Mouse (Mus musculus) CH12.LX (cell line): ENCODE measurements at regions not wholly inside any gene's neighbourhood (a gene's known extent, or its start where the extent isn't known, plus 50 kb on each side); places are given as distances from the start of the nearest gene placed in this dataset.

Experiments
- DNase-seq: peaks from one replicate; pipeline ENCODE4 v3.0.0-alpha.2; 2013; ENCODE audit errors: extremely low read depth
- H3K27ac ChIP-seq: 2 replicates; pipeline ENCODE4 v1.5.1; 2012; ENCODE audit warnings: low read depth, mild to moderate bottlenecking, control low read depth, moderate library complexity; ENCODE audit not compliant: insufficient read depth
- H3K27me3 ChIP-seq: replicated peaks from 2 replicates; pipeline ENCODE3; 2012; ENCODE audit warnings: inconsistent platforms
- H3K36me3 ChIP-seq, 2 experiments: replicated peaks in 1 of 2; 2 replicates each; pipeline versions ENCODE3 to v1.6.1; 2012; ENCODE audit warnings: inconsistent platforms in 1 of 2, low read length in 1 of 2, mild to moderate bottlenecking in 1 of 2, mixed read lengths in 1 of 2, moderate library complexity in 1 of 2; ENCODE audit not compliant: control insufficient read depth in 1 of 2, insufficient read depth in 1 of 2
- H3K4me1 ChIP-seq, 2 experiments: 2 replicates each; pipeline ENCODE4 v1.6.1; 2012; ENCODE audit warnings: inconsistent platforms in 1 of 2, moderate library complexity in 1 of 2; ENCODE audit not compliant: insufficient read depth in 2 of 2, control insufficient read depth in 1 of 2
- H3K4me2 ChIP-seq: 2 replicates; pipeline ENCODE4 v1.6.1; 2012; ENCODE audit warnings: low read depth, mild to moderate bottlenecking, control low read depth; ENCODE audit not compliant: poor library complexity, insufficient read depth, severe bottlenecking
- H3K4me3 ChIP-seq, 3 experiments: fragments of 150-350 bp in 1 of 3; sonication (generic) in 1 of 3; replicated peaks in 1 of 3; 2 replicates each; pipeline versions ENCODE3 to v1.5.1; 2011 to 2012; ENCODE audit warnings: low read depth in 2 of 3, low read length in 2 of 3, mild to moderate bottlenecking in 2 of 3, moderate library complexity in 2 of 3, control low read depth in 1 of 3, improper control_type of control experiment in 1 of 3, inconsistent platforms in 1 of 3, mixed read lengths in 1 of 3; ENCODE audit not compliant: poor library complexity in 1 of 3
- H3K79me2 ChIP-seq: replicated peaks from 2 replicates; pipeline ENCODE4 v1.6.1; 2012; ENCODE audit warnings: mild to moderate bottlenecking, moderate library complexity; ENCODE audit not compliant: control insufficient read depth, poor library complexity, insufficient read depth, severe bottlenecking; ENCODE audit errors: extremely low read depth
- H3K9ac ChIP-seq: 2 replicates; pipeline ENCODE4 v1.6.1; 2012; ENCODE audit warnings: low read depth, mild to moderate bottlenecking, control low read depth, moderate library complexity; ENCODE audit not compliant: insufficient read depth
- H3K9me3 ChIP-seq: replicated peaks from 2 replicates; pipeline ENCODE3; 2012; ENCODE audit warnings: low read length, inconsistent platforms, mixed read lengths
- BHLHE40 ChIP-seq: IDR thresholded peaks from 2 replicates; pipeline ENCODE4 v1.6.1; 2011; ENCODE audit warnings: mild to moderate bottlenecking, low read depth, low read length, improper control_type of control experiment
- CHD1 ChIP-seq: IDR thresholded peaks from 2 replicates; pipeline ENCODE4 v1.6.1; 2012; ENCODE audit warnings: low read depth, low read length, improper control_type of control experiment, inconsistent platforms
- CTCF ChIP-seq, 2 experiments: IDR thresholded peaks in 1 of 2; conservative IDR thresholded peaks in 1 of 2; 2 replicates each; pipeline ENCODE4 v1.5.1; 2011 to 2012; ENCODE audit warnings: low read depth in 2 of 2, low read length in 2 of 2, improper control_type of control experiment in 1 of 2, inconsistent platforms in 1 of 2, mild to moderate bottlenecking in 1 of 2, moderate library complexity in 1 of 2
- GABPA ChIP-seq: IDR thresholded peaks from 2 replicates; pipeline ENCODE4 v1.6.1; 2012; ENCODE audit warnings: low read depth, low read length, improper control_type of control experiment, inconsistent platforms; ENCODE audit not compliant: insufficient replicate concordance
- IRF4 ChIP-seq: IDR thresholded peaks from 2 replicates; pipeline ENCODE4 v1.6.1; 2014; ENCODE audit warnings: low read depth, mild to moderate bottlenecking, inconsistent platforms, low read length, improper control_type of control experiment
- JUND ChIP-seq: conservative IDR thresholded peaks from 2 replicates; pipeline ENCODE4 v1.6.1; 2011; ENCODE audit warnings: low read depth, low read length, improper control_type of control experiment
- MAX ChIP-seq: IDR thresholded peaks from 2 replicates; pipeline ENCODE4 v1.6.1; 2011; ENCODE audit warnings: low read length, improper control_type of control experiment
- MXI1 ChIP-seq: IDR thresholded peaks from 2 replicates; pipeline ENCODE4 v1.6.1; 2011; ENCODE audit warnings: mild to moderate bottlenecking, low read depth, low read length, improper control_type of control experiment
- SIN3A ChIP-seq: IDR thresholded peaks from 2 replicates; pipeline ENCODE4 v1.6.1; 2012; ENCODE audit warnings: low read length, improper control_type of control experiment, inconsistent platforms
- ZC3H11A ChIP-seq: IDR thresholded peaks from 2 replicates; pipeline ENCODE4 v1.6.1; 2012; ENCODE audit warnings: low read depth, mild to moderate bottlenecking, inconsistent platforms, low read length, improper control_type of control experiment
- dilution Hi-C: fragments of 300-500 bp; cut with MboI; formaldehyde crosslinking; loops from 2 replicates; pipeline ENCODE4 v1.14.3; 2020; ENCODE audit warnings: low sequenced_read_pairs; ENCODE audit not compliant: extremely low pct_unique_long_range_greater_than_20kb, extremely low pct_ligation_motif_present
- in situ Hi-C: fragments of 300-500 bp; cut with MboI; formaldehyde crosslinking; loops from 3 replicates; pipeline ENCODE4 v1.14.3; 2019; ENCODE audit warnings: low sequenced_read_pairs, low pct_ligation_motif_present, low pct_unique_long_range_greater_than_20kb, mixed read lengths

DNA sequence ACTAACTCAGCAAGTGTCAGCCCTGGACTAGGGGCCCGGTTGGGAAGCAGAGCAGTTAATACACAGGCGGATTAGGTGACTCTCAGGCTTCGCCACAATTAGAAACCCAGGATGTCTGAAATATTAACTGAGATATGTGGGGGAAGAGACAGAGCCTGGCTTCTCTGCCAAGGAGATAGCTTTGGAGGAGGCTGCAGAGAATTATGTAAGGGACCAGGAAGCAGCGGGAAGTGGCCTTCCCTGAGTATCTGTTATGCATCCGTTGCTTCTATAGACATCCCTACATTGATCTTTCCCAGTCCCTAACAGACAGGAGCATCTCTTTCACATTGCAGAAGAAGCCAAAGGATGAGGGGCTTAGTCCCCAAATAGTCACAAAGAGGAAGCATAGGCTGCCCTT, 153.4 kb downstream of the Maf start:
- H3K4me3 ChIP-seq: no peak overlapping the region
- no peaks in the 10 kb centered on the region for H3K79me2 ChIP-seq
- no peak for DNase-seq
- no peak overlapping the region for H3K9ac ChIP-seq
- peaks cover 59% of the 10 kb centered on the region for H3K27me3 ChIP-seq
- in situ Hi-C loops: no loop called here
- no peaks in the 10 kb centered on the region for H3K9me3 ChIP-seq
- dilution Hi-C loops: no loop called here
- no peaks in the 10 kb centered on the region for H3K36me3 ChIP-seq
- TF ChIP-seq SIN3A: no peak
- no peak for TF ChIP-seq GABPA
- TF ChIP-seq CTCF (conservative IDR thresholded peaks at IDR 0.05 in 1 of 2, IDR thresholded peaks at IDR 0.05 in 1 of 2; ENCODE audit: low read depth in 2 of 2, low read length in 2 of 2): no peak
- no peak for TF ChIP-seq MAX
- no peak overlapping the region for H3K4me2 ChIP-seq
- no peaks in the 10 kb centered on the region for H3K4me1 ChIP-seq
- no peak overlapping the region for H3K27ac ChIP-seq

DNA sequence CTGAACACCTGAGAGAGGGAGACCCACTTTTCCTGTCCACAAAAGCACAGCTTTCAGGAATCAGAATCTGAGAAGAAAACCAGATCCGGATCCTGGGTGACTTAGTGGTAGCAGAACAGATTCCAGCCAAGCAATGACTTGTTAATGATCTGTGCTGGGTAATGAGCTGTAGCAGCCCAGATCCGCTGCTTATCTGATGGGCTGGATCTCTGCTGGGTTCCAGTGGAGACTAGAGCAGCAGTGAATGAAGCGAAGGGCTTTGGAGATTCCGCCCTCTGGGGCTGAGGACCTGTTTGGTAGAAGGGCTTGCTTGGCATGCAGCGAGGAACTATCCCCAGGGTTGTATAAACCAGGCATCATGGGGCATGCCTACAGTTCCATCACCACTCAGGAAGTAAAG, 156.3 kb downstream of the Maf start:
- Histone ChIP-seq H3K9me3 (no peaks in the 10 kb centered on the region), H3K4me3 (no peak overlapping the region), H3K27me3 (peaks cover 55% of the 10 kb centered on the region), H3K4me1 (no peaks in the 10 kb centered on the region), H3K27ac (no peak overlapping the region), H3K79me2 (no peaks in the 10 kb centered on the region), H3K9ac (no peak overlapping the region), H3K4me2 (no peak overlapping the region), H3K36me3 (no peaks in the 10 kb centered on the region)
- in situ Hi-C loops (no loop called here), dilution Hi-C loops (no loop called here)
- DNase-seq: no peak
- TF ChIP-seq CHD1 (no peak), IRF4 (no peak), GABPA (no peak)

DNA sequence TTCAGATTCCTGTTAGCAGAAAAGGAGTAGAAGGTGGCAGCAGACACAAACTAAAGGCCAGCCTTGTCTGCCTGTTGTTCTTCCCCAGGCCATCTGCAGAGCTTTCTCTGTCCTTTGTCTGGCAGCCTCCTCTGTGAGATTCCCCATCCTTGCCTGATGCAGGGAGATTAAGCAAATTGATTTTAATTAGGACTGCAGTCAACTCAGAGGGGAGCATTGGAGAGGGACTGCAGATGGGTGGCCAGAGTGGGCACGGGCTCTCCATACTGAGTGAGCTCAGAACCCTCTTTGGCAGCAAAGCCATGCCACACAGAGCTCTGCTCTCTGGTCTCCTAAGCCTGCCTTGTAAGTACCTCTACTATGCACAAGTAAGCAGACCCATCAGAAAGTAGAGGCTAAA, 158.5 kb downstream of the Maf start:
- H3K9ac ChIP-seq: no peak overlapping the region
- dilution Hi-C loops (no loop called here), in situ Hi-C loops (no loop called here)
- peaks cover 41% of the 10 kb centered on the region for H3K27me3 ChIP-seq
- no peaks in the 10 kb centered on the region for H3K4me1 ChIP-seq
- no peak for DNase-seq
- H3K27ac ChIP-seq: no peak overlapping the region
- H3K9me3 ChIP-seq: no peaks in the 10 kb centered on the region
- H3K4me3 ChIP-seq: no peak overlapping the region
- H3K36me3 ChIP-seq: no peaks in the 10 kb centered on the region
- no peak for TF ChIP-seq CHD1
- TF ChIP-seq CTCF (conservative IDR thresholded peaks at IDR 0.05 in 1 of 2, IDR thresholded peaks at IDR 0.05 in 1 of 2; ENCODE audit: low read depth in 2 of 2, low read length in 2 of 2): no peak
- TF ChIP-seq MXI1: no peak
- TF ChIP-seq JUND: no peak
- no peak for TF ChIP-seq ZC3H11A
- TF ChIP-seq BHLHE40: no peak
- H3K4me2 ChIP-seq: no peak overlapping the region
- H3K79me2 ChIP-seq: no peaks in the 10 kb centered on the region
